Mouse (Mus musculus) liver, postnatal 0 days (tissue): ENCODE data around the gene Gpr35.

Source experiments
- CTCF ChIP-seq: sonication (generic); IDR thresholded peaks from 2 replicates; pipeline ENCODE4 v1.5.1; 2016; ENCODE audit warnings: antibody characterized with exemption, low read depth
- EP300 ChIP-seq: IDR thresholded peaks from 2 replicates; pipeline ENCODE4 v1.6.1; 2016; ENCODE audit warnings: antibody characterized with exemption, low read depth, mild to moderate bottlenecking

DNA sequence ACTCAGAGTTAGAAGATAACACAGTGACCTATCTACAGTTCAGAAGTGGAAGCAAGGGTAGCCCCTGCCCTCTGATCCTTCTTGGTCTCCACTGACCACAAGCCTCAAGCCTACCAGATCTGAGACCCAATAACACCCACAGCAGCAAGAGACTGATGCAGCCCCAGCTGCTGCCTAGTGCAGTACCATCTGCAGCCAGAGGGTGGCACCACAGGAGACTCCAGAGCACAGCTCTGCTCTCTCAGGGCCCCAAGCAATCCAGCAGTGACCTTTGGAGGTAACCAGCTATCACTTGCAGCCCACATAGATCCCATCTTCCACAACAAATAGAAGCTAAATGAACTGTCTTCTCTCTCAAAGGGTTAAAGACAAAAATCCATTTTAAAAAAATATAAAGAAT, 63.8 kb downstream of the Gpr35 start:
- TF ChIP-seq CTCF (peak; percentile 91), EP300 (no peak)
